33 mouse cellular contexts compared by ENCODE assay signal in genomic region chr6:116486833-116487232, GRCm38 (mm10). TPM values are rescaled to one million over a fixed set of nuclear protein-coding genes. Genes with fewer than 3 reads are reported as not detected.
DNase-seq lines count a peak whose midpoint lies in the region; ATAC-seq and TF ChIP-seq lines count a peak whose summit lies in the region.
"Had no signal": no experiment of that assay in that cellular context is flagged by ENCODE, and none has a peak within 500 bp of the region (broad histone marks: within the 10 kb centered on the region; RNA-seq: fewer than 3 reads in every experiment).

No protein-coding gene starts in this region.

- WGBS in liver, adult 2 months, result 29% methylated on average over 1 of the region's 1 CpGs
- 50% methylated on average over 1 of the region's 1 CpGs for WGBS in liver, embryonic 12.5 days (ENCODE audit: insufficient replicate concordance)

- peak; percentile 26 for DNase-seq in liver, adult 2 months (ENCODE audit: extremely low read depth, low read depth, low spot score)
- no peak for DNase-seq in adrenal gland, adult (ENCODE audit: inconsistent age in 2 of 2, low spot score in 1 of 2)
- no peak for DNase-seq in left cerebral cortex, postnatal 25 days (ENCODE audit: low spot score in 2 of 2)
- DNase-seq in urinary bladder, adult 2 months (ENCODE audit: low spot score), result no peak
- DNase-seq: adrenal gland, adult 8-10 months; adrenal gland, postnatal 25 days; cerebellum, adult 18-20 months; cerebellum, adult 9-11 months; cerebellum, postnatal 25 days; embryo, embryonic 11 days; gastrocnemius, postnatal 36 days; heart, adult 18-20 months; heart, postnatal 14 days had no signal

- H3K27ac ChIP-seq in liver, adult 2 months (replicated peaks; ENCODE audit: insufficient read depth, low read depth, low read length), result no peak overlapping the region
- H3K27ac ChIP-seq in liver, embryonic 12.5 days, result no peak overlapping the region
- peak overlapping the region; percentile 66 for H3K27ac ChIP-seq in bone marrow macrophage, adult 2 months (ENCODE audit: insufficient read depth, low read depth, low read length)
- H3K27ac ChIP-seq: embryonic facial prominence, embryonic 10.5 days; embryonic facial prominence, embryonic 13.5 days; forebrain, embryonic 12.5 days; forebrain, embryonic 15.5 days; heart, embryonic 10.5 days; heart, embryonic 13.5 days; hindbrain, embryonic 10.5 days; hindbrain, embryonic 13.5 days had no signal

- no peak for TF ChIP-seq POLR2A in liver, adult 2 months (IDR thresholded peaks at IDR 0.05; ENCODE audit: extremely low read depth, insufficient read depth, low read length)
- TF ChIP-seq POLR2A in bone marrow macrophage, adult 2 months (IDR thresholded peaks at IDR 0.05; ENCODE audit: borderline replicate concordance, low read depth, low read length), result no peak

- intact Hi-C loops in left cerebral cortex, postnatal 25 days (cut with DNase I), result no loop called here

- H3K9me3 ChIP-seq in liver, embryonic 12.5 days (replicated peaks), result no peaks in the 10 kb centered on the region
- H3K9me3 ChIP-seq: embryonic facial prominence, embryonic 10.5 days; embryonic facial prominence, embryonic 13.5 days; forebrain, embryonic 12.5 days; forebrain, embryonic 15.5 days; heart, embryonic 10.5 days; heart, embryonic 13.5 days; hindbrain, embryonic 10.5 days; hindbrain, embryonic 13.5 days had no signal

- no peak overlapping the region for H3K9ac ChIP-seq in liver, adult 2 months (ENCODE audit: low read depth, low read length)
- no peak overlapping the region for H3K9ac ChIP-seq in liver, embryonic 12.5 days
- H3K9ac ChIP-seq: embryonic facial prominence, embryonic 13.5 days; forebrain, embryonic 12.5 days; forebrain, embryonic 15.5 days; heart, embryonic 13.5 days; hindbrain, embryonic 13.5 days had no signal

- no peak for TF ChIP-seq CTCF in liver, adult 2 months (IDR thresholded peaks at IDR 0.05; ENCODE audit: low read depth, low read length)
- TF ChIP-seq CTCF in bone marrow macrophage, adult 2 months (IDR thresholded peaks at IDR 0.05; ENCODE audit: low read depth, low read length), result no peak

- H3K79me2 ChIP-seq in liver, adult 2 months (ENCODE audit: control insufficient read depth, insufficient read depth, low read length), result no peaks in the 10 kb centered on the region

- H3K36me3 ChIP-seq in liver, adult 2 months (ENCODE audit: control insufficient read depth, insufficient read depth, low read length), result no peaks in the 10 kb centered on the region
- no peaks in the 10 kb centered on the region for H3K36me3 ChIP-seq in liver, embryonic 12.5 days
- H3K36me3 ChIP-seq: embryonic facial prominence, embryonic 10.5 days; embryonic facial prominence, embryonic 13.5 days; forebrain, embryonic 12.5 days; forebrain, embryonic 15.5 days; heart, embryonic 10.5 days; heart, embryonic 13.5 days; hindbrain, embryonic 10.5 days; hindbrain, embryonic 13.5 days had no signal

- H3K27me3 ChIP-seq in liver, adult 2 months (ENCODE audit: control insufficient read depth, insufficient read depth, low read length), result no peaks in the 10 kb centered on the region
- H3K27me3 ChIP-seq in liver, embryonic 12.5 days (replicated peaks), result no peaks in the 10 kb centered on the region
- H3K27me3 ChIP-seq: embryonic facial prominence, embryonic 13.5 days; forebrain, embryonic 12.5 days; forebrain, embryonic 15.5 days; heart, embryonic 13.5 days; hindbrain, embryonic 13.5 days had no signal

- no peaks in the 10 kb centered on the region for H3K4me1 ChIP-seq in liver, adult 2 months (ENCODE audit: control insufficient read depth, insufficient read depth, low read length)
- no peaks in the 10 kb centered on the region for H3K4me1 ChIP-seq in liver, embryonic 12.5 days
- H3K4me1 ChIP-seq in bone marrow macrophage, adult 2 months (ENCODE audit: control insufficient read depth, insufficient read depth, low read length), result peaks cover 24% of the 10 kb centered on the region
- H3K4me1 ChIP-seq: embryonic facial prominence, embryonic 10.5 days; embryonic facial prominence, embryonic 13.5 days; forebrain, embryonic 15.5 days; heart, embryonic 10.5 days; heart, embryonic 13.5 days had no signal

- H3K4me2 ChIP-seq in liver, embryonic 12.5 days, result no peak overlapping the region
- H3K4me2 ChIP-seq: embryonic facial prominence, embryonic 13.5 days; forebrain, embryonic 12.5 days; forebrain, embryonic 15.5 days; heart, embryonic 13.5 days; hindbrain, embryonic 13.5 days had no signal

- H3K4me3 ChIP-seq in liver, adult 2 months (ENCODE audit: insufficient read depth, low read depth, low read length), result no peak overlapping the region
- no peak overlapping the region for H3K4me3 ChIP-seq in liver, embryonic 12.5 days
- H3K4me3 ChIP-seq in bone marrow macrophage, adult 2 months (ENCODE audit: insufficient read depth, low read length), result no peak overlapping the region
- H3K4me3 ChIP-seq: embryonic facial prominence, embryonic 10.5 days; embryonic facial prominence, embryonic 13.5 days; erythroblast, embryonic 14.5 days; forebrain, embryonic 12.5 days; forebrain, embryonic 15.5 days; heart, embryonic 10.5 days; heart, embryonic 13.5 days; hindbrain, embryonic 10.5 days; hindbrain, embryonic 13.5 days had no signal

- ATAC-seq in liver, embryonic 12.5 days, result no peak
- peak; percentile 93 for ATAC-seq in common myeloid progenitor, adult 5-6 weeks (replicated peaks; ENCODE audit: low read depth, poor library complexity, severe bottlenecking)
- ATAC-seq in megakaryocyte progenitor cell, adult 5-6 weeks (replicated peaks; ENCODE audit: poor library complexity), result peak; percentile 98
- ATAC-seq: CD4-positive, CD25-positive, alpha-beta regulatory T cell, adult 4 months; forebrain, embryonic 15.5 days; hindbrain, embryonic 16.5 days had no signal

RNA-seq across cellular contexts. Expression of gene Olfr211, which starts 2.1 kb away (rescaled TPM):
- total RNA-seq in liver, adult 2 months (2014; rRNA removed), result not detected in 2 replicates
- polyA plus RNA-seq in liver, adult 2 months (2012; rRNA removed), result not detected in 2 replicates
- not detected in 2 replicates for polyA plus RNA-seq in liver, embryonic 12.5 days (2016; fragmentation: Nextera tagmentation; extraction: Ambion mirVana)
- polyA plus RNA-seq in bone marrow macrophage, adult 2 months (2012; ENCODE audit: insufficient read depth, insufficient read length, missing spikeins), result not detected in 2 replicates
- total RNA-seq in common myeloid progenitor, adult 5-6 weeks (2017), result not detected in 2 replicates
- not detected in 2 replicates for total RNA-seq in megakaryocyte progenitor cell, adult 5-6 weeks (2015)
- total RNA-seq in megakaryocyte progenitor cell, adult 5-6 weeks (2017), result not detected in 2 replicates
- total RNA-seq in left cerebral cortex, postnatal 25 days (2021), result not detected
- polyA plus RNA-seq in urinary bladder, adult 2 months (2012; rRNA removed), result not detected in 2 replicates
- total RNA-seq: adrenal gland, adult 8-10 months; adrenal gland, postnatal 25 days; gastrocnemius, adult 8-10 months; gastrocnemius, postnatal 36 days; heart, adult 18-20 months; heart, postnatal 14 days; MEL had no signal
- polyA plus RNA-seq: C2C12; CD4-positive, CD25-positive, alpha-beta regulatory T cell, adult 4 months; cortical plate, adult 2 months; embryonic facial prominence, embryonic 10.5 days; embryonic facial prominence, embryonic 13.5 days; erythroblast, embryonic 14.5 days; forebrain, embryonic 12.5 days; forebrain, embryonic 15.5 days; heart, embryonic 10.5 days; heart, embryonic 13.5 days; heart, embryonic 16.5 days; hindbrain, embryonic 10.5 days; hindbrain, embryonic 13.5 days; hindbrain, embryonic 16.5 days had no signal

RNA-seq across cellular contexts. Expression of gene Olfr212, which starts 19.5 kb away (rescaled TPM):
- not detected in 2 replicates for total RNA-seq in liver, adult 2 months (2014; rRNA removed)
- polyA plus RNA-seq in liver, adult 2 months (2012; rRNA removed), result not detected in 2 replicates
- not detected in 2 replicates for polyA plus RNA-seq in liver, embryonic 12.5 days (2016; fragmentation: Nextera tagmentation; extraction: Ambion mirVana)
- not detected in 2 replicates for polyA plus RNA-seq in bone marrow macrophage, adult 2 months (2012; ENCODE audit: insufficient read depth, insufficient read length, missing spikeins)
- not detected in 2 replicates for total RNA-seq in common myeloid progenitor, adult 5-6 weeks (2017)
- 0.07 and 0.20 TPM in 2 replicates for total RNA-seq in megakaryocyte progenitor cell, adult 5-6 weeks (2015)
- not detected in 2 replicates for total RNA-seq in megakaryocyte progenitor cell, adult 5-6 weeks (2017)
- not detected for total RNA-seq in left cerebral cortex, postnatal 25 days (2021)
- polyA plus RNA-seq in urinary bladder, adult 2 months (2012; rRNA removed), result not detected in 2 replicates
- total RNA-seq: adrenal gland, postnatal 25 days; gastrocnemius, postnatal 36 days; heart, postnatal 14 days; MEL had no signal
- polyA plus RNA-seq: CD4-positive, CD25-positive, alpha-beta regulatory T cell, adult 4 months; cortical plate, adult 2 months; embryonic facial prominence, embryonic 10.5 days; embryonic facial prominence, embryonic 13.5 days; erythroblast, embryonic 14.5 days; forebrain, embryonic 12.5 days; forebrain, embryonic 15.5 days; heart, embryonic 10.5 days; heart, embryonic 13.5 days; heart, embryonic 16.5 days; hindbrain, embryonic 10.5 days; hindbrain, embryonic 13.5 days; hindbrain, embryonic 16.5 days had no signal

RNA-seq across cellular contexts. Expression of gene Alox5, which starts 25.9 kb away (rescaled TPM):
- under 0.01 and 0.09 TPM in 2 replicates for total RNA-seq in liver, adult 2 months (2014; rRNA removed)
- 0.07 TPM in 1 of 2 replicates, not detected in the other for polyA plus RNA-seq in liver, adult 2 months (2012; rRNA removed)
- polyA plus RNA-seq in liver, embryonic 12.5 days (2016; fragmentation: Nextera tagmentation; extraction: Ambion mirVana), result 3.9 and 4.0 TPM in 2 replicates
- 43.6 and 46.3 TPM in 2 replicates for polyA plus RNA-seq in bone marrow macrophage, adult 2 months (2012; ENCODE audit: insufficient read depth, insufficient read length, missing spikeins)
- 6.3 TPM in 2 replicates for total RNA-seq in common myeloid progenitor, adult 5-6 weeks (2017)
- 8.1 and 9.5 TPM in 2 replicates for total RNA-seq in megakaryocyte progenitor cell, adult 5-6 weeks (2015)
- total RNA-seq in megakaryocyte progenitor cell, adult 5-6 weeks (2017), result 5.9 and 12.3 TPM in 2 replicates
- 1 to 10 TPM; 1.1 to 3.1 TPM for total RNA-seq in left cerebral cortex, postnatal 25 days (2021)
- 4.0 TPM in 2 replicates for polyA plus RNA-seq in urinary bladder, adult 2 months (2012; rRNA removed)
- polyA plus RNA-seq: CD4-positive, CD25-positive, alpha-beta regulatory T cell, adult 4 months had no signal

RNA-seq across cellular contexts. Expression of gene Olfr213, which starts 51.4 kb away (rescaled TPM):
- not detected in 2 replicates for total RNA-seq in liver, adult 2 months (2014; rRNA removed)
- polyA plus RNA-seq in liver, adult 2 months (2012; rRNA removed), result not detected in 2 replicates
- polyA plus RNA-seq in liver, embryonic 12.5 days (2016; fragmentation: Nextera tagmentation; extraction: Ambion mirVana), result not detected in 2 replicates
- polyA plus RNA-seq in bone marrow macrophage, adult 2 months (2012; ENCODE audit: insufficient read depth, insufficient read length, missing spikeins), result not detected in 2 replicates
- not detected in 2 replicates for total RNA-seq in common myeloid progenitor, adult 5-6 weeks (2017)
- total RNA-seq in megakaryocyte progenitor cell, adult 5-6 weeks (2015), result not detected in 2 replicates
- not detected in 2 replicates for total RNA-seq in megakaryocyte progenitor cell, adult 5-6 weeks (2017)
- not detected for total RNA-seq in left cerebral cortex, postnatal 25 days (2021)
- polyA plus RNA-seq in urinary bladder, adult 2 months (2012; rRNA removed), result not detected in 2 replicates
- total RNA-seq: adrenal gland, adult 8-10 months; adrenal gland, postnatal 25 days; gastrocnemius, adult 8-10 months; gastrocnemius, postnatal 36 days; heart, adult 18-20 months; heart, postnatal 14 days; MEL had no signal
- polyA plus RNA-seq: C2C12; CD4-positive, CD25-positive, alpha-beta regulatory T cell, adult 4 months; cortical plate, adult 2 months; embryonic facial prominence, embryonic 10.5 days; embryonic facial prominence, embryonic 13.5 days; erythroblast, embryonic 14.5 days; forebrain, embryonic 12.5 days; forebrain, embryonic 15.5 days; heart, embryonic 10.5 days; heart, embryonic 13.5 days; heart, embryonic 16.5 days; hindbrain, embryonic 10.5 days; hindbrain, embryonic 13.5 days; hindbrain, embryonic 16.5 days had no signal
